Mouse (Mus musculus) layer of hippocampus, postnatal 25 days (tissue): ENCODE data around the gene Krtap5-2. TPM values are rescaled to one million over a fixed set of nuclear protein-coding genes. Genes with fewer than 3 reads are reported as not detected.
"Not testable (repeated sequence)": the region's sequence is repeated elsewhere in the genome, so short reads cannot be mapped to it uniquely, and the experiment has no call there.

ENCODE experiments used
- DNase-seq, 2 experiments: peaks; one replicate each; pipeline ENCODE4 v3.0.0; 2022; ENCODE audit warnings: mixed read lengths in 2 of 2, low spot score in 1 of 2; ENCODE audit errors: extremely low spot score in 1 of 2
- total RNA-seq, 2 experiments: library from RNA; stranded (reverse); gene quantifications; 2 replicates each; pipeline ENCODE4 v1.2.3; 2021

The Krtap5-2 gene
- total RNA-seq, 2 experiments from 2014 or later: not detected

- not testable (repeated sequence) for DNase-seq
Measured at GRCm38 (mm10) chr7:142143506-142144010, 32.2 kb downstream of the Krtap5-2 start.

- no peak for DNase-seq
Measured at GRCm38 (mm10) chr7:142140696-142141095, 35.1 kb downstream of the Krtap5-2 start.

GRCm38 (mm10) chr7:142135934-142136333 is 39.9 kb downstream of the Krtap5-2 start, which contains the start of gene Gm39115:
TSS of gene Gm39115 (minus strand) at chr7:142136034.
- DNase-seq: not testable (repeated sequence)

GRCm38 (mm10) chr7:142134206-142134995 is 41.4 kb downstream of the Krtap5-2 start:
- peak in 1 of 2 experiments; percentile 24 for DNase-seq

- no peak for DNase-seq
Measured at GRCm38 (mm10) chr7:142128843-142129242, 47.0 kb downstream of the Krtap5-2 start.

Other genes with a start within 250 kb of the Krtap5-2 start
- 100 to 1,000 TPM; 170 to 190 TPM for gene Brsk2, start 226.3 kb downstream of the Krtap5-2 start, total RNA-seq
- 10 to 100 TPM; 27.0 to 29.1 TPM for gene Mob2, start 114.9 kb downstream of the Krtap5-2 start, total RNA-seq
- 100 to 1,000 TPM; 127 to 139 TPM for gene Dusp8, start 80.2 kb downstream of the Krtap5-2 start, total RNA-seq
- gene Gm45618, start 55.3 kb downstream of the Krtap5-2 start, total RNA-seq: not detected
- gene Gm39115, start 40.0 kb downstream of the Krtap5-2 start, total RNA-seq: not detected
- not detected for gene Gm45337, start 31.4 kb downstream of the Krtap5-2 start, total RNA-seq
- gene Gm29735, start 18.9 kb downstream of the Krtap5-2 start, total RNA-seq: not detected
- not detected for gene Gm4553, start 10.3 kb downstream of the Krtap5-2 start, total RNA-seq
- gene Gm10153, start 14.4 kb upstream of the Krtap5-2 start, total RNA-seq: not detected
- gene Krtap5-3, start 25.4 kb upstream of the Krtap5-2 start, total RNA-seq: not detected
- not detected for gene Gm7579, start 35.9 kb upstream of the Krtap5-2 start, total RNA-seq
- gene Krtap5-5, start 54.0 kb upstream of the Krtap5-2 start, total RNA-seq: not detected
- gene Gm40460, start 65.1 kb upstream of the Krtap5-2 start, total RNA-seq: not detected
- not detected for gene Gm2431, start 82.3 kb upstream of the Krtap5-2 start, total RNA-seq
- gene Gm4559, start 98.4 kb upstream of the Krtap5-2 start, total RNA-seq: not detected
- not detected for gene Krtap5-1, start 121.1 kb upstream of the Krtap5-2 start, total RNA-seq
- gene Krtap5-4, start 127.5 kb upstream of the Krtap5-2 start, total RNA-seq: not detected
- 10 to 100 TPM; 40.7 to 41.8 TPM for gene Ifitm10, start 197.7 kb upstream of the Krtap5-2 start, total RNA-seq
- 10 to 100 TPM in 1 of 2 experiments, 1 to 10 TPM in 1; 3.2 to 10.3 TPM for gene Gm49369, start 206.7 kb upstream of the Krtap5-2 start, total RNA-seq
- gene Ctsd, start 212.0 kb upstream of the Krtap5-2 start, total RNA-seq: 100 to 1,000 TPM; 313 to 344 TPM